Mouse (Mus musculus) forebrain, embryonic 14.5 days (tissue): ENCODE measurements around the gene Osbp2. TPM values are rescaled to one million over a fixed set of nuclear protein-coding genes. Genes with fewer than 3 reads are reported as not detected.
A peak's percentile ranks its signal among the peaks of the same experiment; 100 is the strongest.

Source experiments
- ATAC-seq: fragments of 200-750 bp; cut with Nextera tagmentation; 2 replicates; pipeline ENCODE4 v1.8.0; 2017; ENCODE audit warnings: mild to moderate bottlenecking, moderate library complexity
- DNase-seq: peaks from one replicate; pipeline ENCODE4 v3.0.0-alpha.2; 2015; ENCODE audit warnings: low spot score
- H3K27ac ChIP-seq: fragments of 300-500 bp; sonication (generic); 2 replicates; pipeline ENCODE4 v1.5.1; 2014; ENCODE audit warnings: low read depth, mild to moderate bottlenecking, control low read depth, low read length, moderate library complexity
- H3K27me3 ChIP-seq: fragments of 300-500 bp; sonication (generic); replicated peaks from 2 replicates; pipeline ENCODE4 v1.6.1; 2014; ENCODE audit warnings: low read length, control low read depth, mixed read lengths; ENCODE audit not compliant: control insufficient read depth, insufficient read depth
- H3K36me3 ChIP-seq: fragments of 300-500 bp; sonication (generic); 2 replicates; pipeline ENCODE4 v1.6.1; 2014; ENCODE audit warnings: low read length, control low read depth; ENCODE audit not compliant: control insufficient read depth, insufficient read depth
- H3K4me1 ChIP-seq: fragments of 300-500 bp; sonication (generic); 2 replicates; pipeline ENCODE4 v1.6.1; 2014; ENCODE audit warnings: antibody characterized with exemption, low read length, control low read depth; ENCODE audit not compliant: control insufficient read depth, insufficient read depth
- H3K4me2 ChIP-seq: fragments of 300-500 bp; sonication (generic); 2 replicates; pipeline ENCODE4 v1.6.1; 2014; ENCODE audit warnings: mild to moderate bottlenecking, control low read depth, low read length
- H3K4me3 ChIP-seq: fragments of 300-500 bp; sonication (generic); 2 replicates; pipeline ENCODE4 v1.5.1; 2014; ENCODE audit warnings: low read depth, low read length, control low read depth
- H3K9ac ChIP-seq: fragments of 300-500 bp; sonication (generic); 2 replicates; pipeline ENCODE4 v1.6.1; 2014; ENCODE audit warnings: mild to moderate bottlenecking, low read length, control low read depth, moderate library complexity
- H3K9me3 ChIP-seq: fragments of 300-500 bp; sonication (generic); replicated peaks from 2 replicates; pipeline ENCODE4 v1.6.1; 2016; ENCODE audit warnings: low read length, control low read depth, mixed read lengths; ENCODE audit not compliant: control insufficient read depth
- WGBS: fragments of 180-500 bp; shearing (Covaris S2); extraction: QIAGEN DNeasy Blood & Tissue Kit; methylation state at CpG from one replicate; pipeline ENCODE4 v1.1.7; 2014; 5-methylcytosine and 5-hydroxymethylcytosine counted together
- polyA plus RNA-seq: library from polyadenylated mRNA; unstranded; fragments of >200 nt; fragmentation: Nextera tagmentation; extraction: Ambion mirVana; gene quantifications from 2 replicates; pipeline ENCODE4 v1.2.1, GENCODE M21; 2014

The Osbp2 gene
- polyA plus RNA-seq, 1 experiment from 2014 or later: 7.4 TPM

DNA sequence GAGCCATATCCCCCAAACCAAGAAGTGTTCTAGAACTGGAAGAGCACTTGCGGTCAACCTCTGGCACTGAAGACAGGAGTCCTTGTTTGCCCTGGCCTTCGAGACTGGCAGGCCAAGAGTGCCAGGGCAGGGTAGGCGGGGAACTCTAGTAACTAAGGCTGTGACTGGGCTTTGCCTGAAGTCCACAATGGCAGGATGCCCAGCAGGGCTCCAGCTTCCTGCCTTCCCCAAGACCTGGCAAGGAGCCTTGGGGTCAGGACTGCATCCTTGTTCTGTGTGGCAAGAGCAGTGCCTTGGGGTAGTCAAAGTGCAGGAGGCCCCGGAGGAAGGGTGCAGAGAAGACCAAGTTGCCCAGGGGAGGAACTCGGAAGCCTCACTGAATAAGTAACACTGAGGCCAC, 39.3 kb upstream of the Osbp2 start:
- ATAC-seq (no peak), DNase-seq (no peak)
- Histone ChIP-seq H3K4me3 (no peak overlapping the region), H3K9ac (no peak overlapping the region), H3K4me2 (no peak overlapping the region), H3K27ac (no peak overlapping the region), H3K36me3 (peaks cover 15% of the 10 kb centered on the region; the same call in 1 of the 2 replicates), H3K9me3 (no peaks in the 10 kb centered on the region), H3K27me3 (no peaks in the 10 kb centered on the region), H3K4me1 (no peaks in the 10 kb centered on the region)
- 74% methylated on average over 5 of the region's 5 CpGs for WGBS

DNA sequence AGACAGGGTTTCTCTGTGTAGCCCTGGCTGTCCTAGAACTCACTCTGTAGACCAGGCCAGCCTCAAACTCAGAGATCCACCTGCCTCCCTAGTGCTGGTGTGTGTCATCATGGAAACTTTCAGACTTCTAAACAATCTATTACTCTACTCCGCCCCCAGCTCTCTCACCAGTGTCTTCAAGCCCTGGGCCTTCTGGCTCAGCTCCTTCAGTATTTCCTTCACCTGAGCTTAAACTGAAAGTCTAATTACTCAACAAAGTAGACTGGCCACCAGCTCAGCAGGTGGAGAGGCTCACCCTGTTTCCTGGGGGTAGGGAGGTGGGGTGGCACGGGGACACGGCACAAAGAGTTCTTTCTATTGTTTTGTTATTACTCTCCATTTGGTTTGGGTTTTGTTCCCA, 38.8 kb upstream of the Osbp2 start:
- H3K9me3 ChIP-seq: no peaks in the 10 kb centered on the region
- H3K36me3 ChIP-seq: peaks cover 20% of the 10 kb centered on the region
- no peaks in the 10 kb centered on the region for H3K27me3 ChIP-seq
- ATAC-seq: no peak
- no peaks in the 10 kb centered on the region for H3K4me1 ChIP-seq
- H3K4me3 ChIP-seq: no peak overlapping the region
- no peak overlapping the region for H3K4me2 ChIP-seq
- no peak overlapping the region for H3K27ac ChIP-seq
- H3K9ac ChIP-seq: no peak overlapping the region
- no peak for DNase-seq
- 79% methylated on average over 3 of the region's 3 CpGs for WGBS

DNA sequence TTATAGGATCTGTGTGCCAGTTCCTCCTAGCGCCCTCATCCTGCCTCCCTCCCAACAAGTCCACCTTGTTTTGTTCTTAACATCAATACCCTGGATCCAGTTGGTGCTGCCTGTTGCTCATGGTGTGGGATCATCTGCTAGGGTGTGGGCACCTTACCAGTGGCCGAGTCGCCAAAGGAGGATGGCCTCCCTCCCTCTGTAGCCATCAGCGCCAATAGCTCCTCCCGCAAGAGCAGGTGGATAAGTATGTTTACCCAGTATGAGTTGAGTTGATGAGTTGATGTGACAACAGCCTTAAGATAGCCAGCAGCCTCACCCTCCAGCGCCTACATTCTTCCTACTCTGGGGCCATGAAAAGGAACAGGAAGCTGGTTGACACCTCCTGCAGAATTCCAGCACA, 36.6 kb upstream of the Osbp2 start:
- ATAC-seq: no peak
- Histone ChIP-seq H3K4me1 (no peaks in the 10 kb centered on the region), H3K4me3 (no peak overlapping the region), H3K27me3 (no peaks in the 10 kb centered on the region), H3K9me3 (no peaks in the 10 kb centered on the region), H3K9ac (no peak overlapping the region), H3K36me3 (peaks cover 23% of the 10 kb centered on the region), H3K27ac (no peak overlapping the region), H3K4me2 (no peak overlapping the region)
- WGBS: 87% methylated on average over 6 of the region's 6 CpGs
- no peak for DNase-seq

DNA sequence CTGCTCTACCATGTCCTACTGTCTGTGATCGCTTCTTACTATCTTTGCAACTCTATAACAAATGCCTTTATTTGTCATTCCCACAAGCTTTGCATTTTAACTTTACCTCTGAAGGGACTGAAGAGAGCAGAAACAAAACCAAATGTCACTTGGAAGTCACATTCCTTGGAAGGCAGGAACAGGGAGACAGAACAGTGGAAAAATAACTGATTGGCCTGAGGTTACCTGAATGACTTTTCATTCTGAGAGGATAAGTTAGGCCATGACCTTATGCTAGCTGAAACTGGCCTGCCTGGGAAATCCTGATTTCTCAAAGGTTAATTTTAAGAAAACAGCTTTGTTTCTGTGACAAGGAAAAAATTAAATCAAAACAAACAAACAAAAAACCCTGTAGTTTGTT, 32.2 kb upstream of the Osbp2 start:
- Histone ChIP-seq H3K4me3 (no peak overlapping the region), H3K9me3 (no peaks in the 10 kb centered on the region), H3K4me1 (peaks cover 3% of the 10 kb centered on the region; the same call in 1 of the 2 replicates), H3K27ac (no peak overlapping the region), H3K4me2 (no peak overlapping the region), H3K27me3 (no peaks in the 10 kb centered on the region), H3K36me3 (peaks cover 21% of the 10 kb centered on the region), H3K9ac (no peak overlapping the region)
- DNase-seq (no peak), ATAC-seq (no peak)
- WGBS: 89% methylated on average over 1 of the region's 1 CpGs

DNA sequence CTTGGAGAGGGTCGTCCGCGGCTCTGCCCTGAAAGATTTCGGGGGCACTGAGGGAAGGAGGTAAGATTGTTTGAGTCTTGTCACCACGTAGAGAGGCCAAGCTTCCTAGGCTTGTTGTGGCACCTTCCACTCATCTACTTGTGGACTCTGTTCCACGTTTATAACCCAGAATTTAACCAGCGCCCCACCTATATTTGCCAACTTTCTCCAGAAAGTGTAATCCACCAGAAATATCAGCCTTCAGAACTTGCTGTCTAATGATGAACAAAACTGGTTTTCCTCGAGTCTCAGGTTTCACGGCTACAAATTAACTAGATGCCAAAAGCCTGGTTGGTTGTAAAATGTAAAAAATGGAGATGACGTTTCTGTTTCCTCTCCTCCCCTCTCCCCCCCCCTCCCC, 31.8 kb upstream of the Osbp2 start:
- WGBS: 3% methylated on average over 10 of the region's 10 CpGs

DNA sequence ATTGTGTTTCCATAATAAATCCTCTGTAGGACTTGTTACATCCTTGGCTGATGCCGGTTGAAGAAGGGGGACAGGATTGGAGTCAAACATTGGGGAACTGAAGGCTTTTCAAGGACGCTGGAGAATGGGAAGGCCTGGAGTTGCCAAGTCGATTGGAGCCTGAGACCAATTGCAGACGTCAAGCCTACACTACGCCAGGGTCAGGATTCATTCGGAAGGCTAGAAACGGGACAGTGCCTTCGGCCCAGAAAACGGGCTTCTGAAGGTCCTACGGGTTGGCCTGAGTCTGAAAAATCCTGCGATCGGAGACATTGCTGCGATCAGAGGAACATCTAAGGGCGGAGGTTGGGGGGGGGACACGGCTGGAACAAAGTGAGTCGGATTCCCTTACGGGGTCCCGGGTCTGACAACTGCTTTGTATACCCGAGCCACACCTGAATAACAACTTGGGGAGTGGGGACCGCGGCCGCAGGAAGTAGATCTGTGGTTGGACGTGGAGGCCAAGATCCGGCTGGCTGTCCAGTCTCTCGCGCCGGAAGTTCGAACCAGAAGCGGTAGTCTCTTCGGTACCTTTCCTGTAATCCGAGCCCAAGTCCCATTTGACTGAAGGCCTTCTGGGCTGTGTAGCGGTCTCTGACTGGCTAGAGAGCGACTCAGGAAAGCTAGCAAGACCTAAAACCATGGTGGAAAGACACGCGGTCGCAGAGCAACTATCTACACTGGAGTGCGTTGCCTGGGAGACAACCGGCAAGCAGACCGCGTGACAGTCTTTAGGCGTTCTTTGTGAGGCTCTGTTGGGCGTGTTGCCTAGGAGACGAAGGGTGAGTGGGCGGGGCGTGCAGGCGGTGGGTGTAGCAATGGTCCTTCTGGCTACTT, 30.9 kb upstream of the Osbp2 start, which contains the start of the genes 4921536K21Rik and Dusp18:
Gene 4921536K21Rik, minus strand, starts transcription at position 693 of the 876 bp plus-strand sequence.
Gene Dusp18, plus strand, starts transcription at position 835 of the 876 bp plus-strand sequence.
- peak within 1 kb of the TSS; percentile 39 for H3K4me3 ChIP-seq
- ATAC-seq (peak; percentile 100), DNase-seq (peak; percentile 98)
- 2% methylated on average over 46 of the region's 46 CpGs for WGBS
- peak within 1 kb of the TSS; percentile 79 for H3K27ac ChIP-seq
- peak within 1 kb of the TSS; percentile 62 for H3K9ac ChIP-seq
- H3K4me2 ChIP-seq: peak within 1 kb of the TSS; percentile 63
- H3K9me3 ChIP-seq: no peaks in the 10 kb centered on the region
- peaks cover 21% of the 10 kb centered on the region for H3K36me3 ChIP-seq
- H3K27me3 ChIP-seq: no peaks in the 10 kb centered on the region
- peaks cover 3% of the 10 kb centered on the region; the same call in 1 of the 2 replicates for H3K4me1 ChIP-seq

More for the DNA sequence above, 31.8 kb upstream of the Osbp2 start:
- Histone ChIP-seq H3K9ac (peak overlapping the region; percentile 62), H3K36me3 (peaks cover 21% of the 10 kb centered on the region), H3K4me3 (peak overlapping the region; percentile 39), H3K4me1 (peaks cover 3% of the 10 kb centered on the region; the same call in 1 of the 2 replicates), H3K9me3 (no peaks in the 10 kb centered on the region), H3K27ac (peak overlapping the region; percentile 79), H3K27me3 (no peaks in the 10 kb centered on the region), H3K4me2 (peak overlapping the region; percentile 63)
- ATAC-seq (no peak), DNase-seq (peak; percentile 36)

DNA sequence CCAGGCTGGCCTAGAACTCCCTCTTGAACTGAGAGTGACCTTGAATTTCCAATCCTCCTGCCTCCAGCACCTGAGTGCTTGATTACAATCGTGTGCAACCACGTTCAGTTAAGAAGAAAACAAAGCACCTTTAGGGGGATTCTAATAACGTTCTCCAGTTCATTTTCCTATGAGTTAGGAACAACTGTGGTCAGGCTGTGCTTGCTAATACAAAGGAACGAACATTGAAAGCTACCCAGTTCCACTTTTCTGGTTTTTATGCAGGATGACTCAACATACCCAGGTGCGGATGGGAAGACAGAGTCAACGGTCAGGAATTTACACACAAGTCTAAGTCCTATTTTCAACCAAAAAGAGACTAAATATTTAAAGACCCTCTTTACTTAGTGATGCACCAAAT, 30.3 kb upstream of the Osbp2 start:
- Histone ChIP-seq H3K9me3 (no peaks in the 10 kb centered on the region), H3K4me1 (peaks cover 3% of the 10 kb centered on the region; the same call in 1 of the 2 replicates), H3K27me3 (no peaks in the 10 kb centered on the region), H3K4me3 (no peak overlapping the region; the same call in 1 of the 2 replicates), H3K9ac (no peak overlapping the region; the same call in 1 of the 2 replicates), H3K4me2 (peak overlapping the region; percentile 63), H3K36me3 (peaks cover 21% of the 10 kb centered on the region), H3K27ac (no peak overlapping the region)
- no peak for ATAC-seq
- DNase-seq: no peak
- 80% methylated on average over 6 of the region's 6 CpGs for WGBS

DNA sequence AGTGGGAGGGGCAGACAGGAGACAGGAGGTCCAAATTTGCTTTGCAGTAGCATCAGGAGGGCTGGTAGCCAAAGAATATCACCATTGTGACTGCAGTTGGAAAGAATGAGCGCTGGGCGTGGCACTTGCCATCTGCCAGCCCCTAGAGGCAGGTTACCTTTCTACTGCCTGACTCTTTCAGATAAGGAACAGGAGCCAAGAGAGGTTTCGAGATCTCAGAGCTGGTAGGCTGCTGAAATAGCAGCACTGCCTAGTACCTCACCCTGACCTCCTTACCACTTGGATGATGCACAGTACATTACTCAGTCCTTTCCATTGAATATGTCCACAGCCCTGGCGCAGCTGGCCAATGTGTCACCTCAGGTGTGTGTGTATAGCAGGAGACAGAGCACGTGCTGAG, 23.6 kb upstream of the Osbp2 start:
- H3K4me2 ChIP-seq: no peak overlapping the region
- H3K9me3 ChIP-seq: no peaks in the 10 kb centered on the region
- no peak overlapping the region for H3K9ac ChIP-seq
- no peak for ATAC-seq
- no peaks in the 10 kb centered on the region for H3K27me3 ChIP-seq
- H3K36me3 ChIP-seq: no peaks in the 10 kb centered on the region
- no peak overlapping the region for H3K27ac ChIP-seq
- no peak overlapping the region for H3K4me3 ChIP-seq
- H3K4me1 ChIP-seq: no peaks in the 10 kb centered on the region
- no peak for DNase-seq
- 76% methylated on average over 5 of the region's 5 CpGs for WGBS

DNA sequence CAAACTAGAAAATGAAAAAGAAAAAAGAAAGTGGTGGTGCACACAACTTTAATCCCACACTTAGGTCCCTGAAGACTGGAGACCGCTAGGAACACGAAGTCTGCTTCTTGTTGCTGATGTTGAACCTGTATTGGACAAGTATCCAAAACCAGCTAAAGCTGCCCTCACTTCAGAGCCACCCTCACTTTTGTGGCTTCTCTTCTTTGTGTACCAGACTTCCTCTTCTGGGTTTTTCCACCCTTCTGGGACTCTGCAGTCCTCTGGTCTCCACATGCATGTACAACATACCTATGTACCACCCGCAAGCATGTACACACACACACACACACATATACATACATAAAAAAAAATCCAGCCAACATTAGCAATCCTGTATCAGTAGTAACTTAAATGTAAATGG, 20.0 kb upstream of the Osbp2 start:
- Histone ChIP-seq H3K4me3 (no peak overlapping the region), H3K36me3 (no peaks in the 10 kb centered on the region), H3K4me1 (no peaks in the 10 kb centered on the region), H3K9ac (no peak overlapping the region), H3K27ac (no peak overlapping the region), H3K27me3 (no peaks in the 10 kb centered on the region), H3K9me3 (no peaks in the 10 kb centered on the region), H3K4me2 (no peak overlapping the region)
- DNase-seq (no peak), ATAC-seq (no peak)
- 83% methylated on average over 3 of the region's 3 CpGs for WGBS
